Mouse (Mus musculus) embryonic facial prominence, embryonic 13.5 days (tissue): Measurements from ENCODE around the gene Adora2a. TPM values are rescaled to one million over a fixed set of nuclear protein-coding genes. Genes with fewer than 3 reads are reported as not detected.
"Not testable (repeated sequence)": the region's sequence is repeated elsewhere in the genome, so short reads cannot be mapped to it uniquely, and the experiment has no call there.

Experiments
- ATAC-seq: fragments of 200-750 bp; cut with Nextera tagmentation; 2 replicates; pipeline ENCODE4 v1.8.0; 2017; ENCODE audit warnings: low read depth; ENCODE audit not compliant: insufficient number of reproducible peaks, insufficient read depth, low FRiP score, low TSS enrichment
- H3K27ac ChIP-seq: fragments of 300-500 bp; sonication (generic); 2 replicates; pipeline ENCODE4 v1.5.1; 2015; ENCODE audit warnings: moderate library complexity, mild to moderate bottlenecking, inconsistent platforms
- H3K27me3 ChIP-seq: fragments of 300-500 bp; sonication (generic); 2 replicates; pipeline ENCODE4 v1.6.1; 2015; ENCODE audit warnings: mild to moderate bottlenecking, inconsistent platforms
- H3K36me3 ChIP-seq: fragments of 300-500 bp; sonication (generic); 2 replicates; pipeline ENCODE4 v1.6.1; 2015; ENCODE audit warnings: mild to moderate bottlenecking, inconsistent platforms
- H3K4me1 ChIP-seq: fragments of 300-500 bp; sonication (generic); 2 replicates; pipeline ENCODE4 v1.6.1; 2015; ENCODE audit warnings: inconsistent platforms
- H3K4me2 ChIP-seq: fragments of 300-500 bp; sonication (generic); 2 replicates; pipeline ENCODE4 v1.6.1; 2015; ENCODE audit warnings: moderate library complexity, mild to moderate bottlenecking, inconsistent platforms
- H3K4me3 ChIP-seq: fragments of 300-500 bp; sonication (generic); 2 replicates; pipeline ENCODE4 v1.5.1; 2015; ENCODE audit warnings: mild to moderate bottlenecking, inconsistent platforms
- H3K9ac ChIP-seq: fragments of 300-500 bp; sonication (generic); 2 replicates; pipeline ENCODE4 v1.6.1; 2015; ENCODE audit warnings: mild to moderate bottlenecking, inconsistent platforms
- H3K9me3 ChIP-seq: fragments of 300-500 bp; sonication (generic); 2 replicates; pipeline ENCODE4 v1.6.1; 2016; ENCODE audit warnings: inconsistent platforms
- WGBS: fragments of 180-500 bp; shearing (Covaris S2); methylation state at CpG from one replicate; pipeline ENCODE4 v1.1.7; 2015; ENCODE audit warnings: mixed read lengths; 5-methylcytosine and 5-hydroxymethylcytosine counted together
- polyA plus RNA-seq: library from polyadenylated mRNA; unstranded; fragments of >200 nt; fragmentation: Nextera tagmentation; extraction: Ambion mirVana; gene quantifications from 2 replicates; pipeline ENCODE4 v1.2.1, GENCODE M21; 2015

The Adora2a gene
- polyA plus RNA-seq, 1 experiment from 2014 or later = 2.4 TPM

- 87% methylated on average over 5 of the region's 5 CpGs for WGBS
These were observed 33.9 kb downstream of the Adora2a start for GRCm38 (mm10) chr10:75350564-75350963.

GRCm38 (mm10) chr10:75352541-75352940 is 35.9 kb downstream of the Adora2a start:
- WGBS = 93% methylated on average over 12 of the region's 12 CpGs
- H3K9ac ChIP-seq = no peak overlapping the region
- H3K4me1 ChIP-seq = no peaks in the 10 kb centered on the region

More at GRCm38 (mm10) chr10:75350564-75350963, 33.9 kb downstream of the Adora2a start:
- Histone ChIP-seq H3K4me2 (no peak overlapping the region), H3K27ac (no peak overlapping the region), H3K36me3 (no peaks in the 10 kb centered on the region), H3K9me3 (0 out of 2 replicates have a peak, but pooled peaks cover 3% of the 10 kb centered on the region), H3K4me3 (no peak overlapping the region), H3K4me1 (no peaks in the 10 kb centered on the region), H3K27me3 (no peaks in the 10 kb centered on the region), H3K9ac (no peak overlapping the region)
- ATAC-seq = no peak

GRCm38 (mm10) chr10:75353838-75354241 is 37.2 kb downstream of the Adora2a start:
- H3K4me1 ChIP-seq, H3K9ac ChIP-seq, H3K27ac ChIP-seq, H3K9me3 ChIP-seq, ATAC-seq, H3K27me3 ChIP-seq, H3K36me3 ChIP-seq, H3K4me3 ChIP-seq, H3K4me2 ChIP-seq: not testable (repeated sequence)
- WGBS = 69% methylated on average over 9 of the region's 9 CpGs

More at GRCm38 (mm10) chr10:75352541-75352940, 35.9 kb downstream of the Adora2a start:
- H3K4me3 ChIP-seq = no peak overlapping the region
- H3K27me3 ChIP-seq = no peaks in the 10 kb centered on the region
- no peak overlapping the region for H3K4me2 ChIP-seq
- no peak overlapping the region for H3K27ac ChIP-seq
- no peaks in the 10 kb centered on the region for H3K36me3 ChIP-seq
- H3K9me3 ChIP-seq = no peaks in the 10 kb centered on the region
- no peak for ATAC-seq

- H3K4me3 ChIP-seq = no peak overlapping the region
- H3K27me3 ChIP-seq = no peaks in the 10 kb centered on the region
- 55% methylated on average over 4 of the region's 4 CpGs for WGBS
- no peaks in the 10 kb centered on the region for H3K4me1 ChIP-seq
- ATAC-seq = no peak
- H3K4me2 ChIP-seq = no peak overlapping the region
- H3K36me3 ChIP-seq = no peaks in the 10 kb centered on the region
- H3K9ac ChIP-seq = no peak overlapping the region
- no peak overlapping the region for H3K27ac ChIP-seq
- no peaks in the 10 kb centered on the region for H3K9me3 ChIP-seq
These were observed 38.7 kb downstream of the Adora2a start for GRCm38 (mm10) chr10:75355341-75355740.

- not testable (repeated sequence) for H3K4me3 ChIP-seq, H3K4me1 ChIP-seq, H3K9ac ChIP-seq, H3K4me2 ChIP-seq, H3K27ac ChIP-seq, H3K9me3 ChIP-seq, H3K36me3 ChIP-seq, H3K27me3 ChIP-seq, ATAC-seq
- 36% methylated on average over 1 of the region's 1 CpGs for WGBS
These were observed 47.6 kb downstream of the Adora2a start for GRCm38 (mm10) chr10:75364214-75364690.

- Histone ChIP-seq H3K9ac (no peak overlapping the region), H3K27me3 (no peaks in the 10 kb centered on the region), H3K4me2 (no peak overlapping the region), H3K4me1 (no peaks in the 10 kb centered on the region), H3K9me3 (no peaks in the 10 kb centered on the region), H3K4me3 (no peak overlapping the region), H3K36me3 (no peaks in the 10 kb centered on the region), H3K27ac (no peak overlapping the region)
- 74% methylated on average over 9 of the region's 9 CpGs for WGBS
- no peak for ATAC-seq
These were observed 48.1 kb downstream of the Adora2a start for GRCm38 (mm10) chr10:75364796-75365195.

GRCm38 (mm10) chr10:75365231-75365633 is 48.6 kb downstream of the Adora2a start:
- H3K27ac ChIP-seq = no peak overlapping the region
- no peaks in the 10 kb centered on the region for H3K4me1 ChIP-seq
- H3K36me3 ChIP-seq = no peaks in the 10 kb centered on the region
- no peak overlapping the region for H3K9ac ChIP-seq
- H3K27me3 ChIP-seq = no peaks in the 10 kb centered on the region
- H3K9me3 ChIP-seq = no peaks in the 10 kb centered on the region
- WGBS = 37% methylated on average over 6 of the region's 6 CpGs
- ATAC-seq = no peak
- peak overlapping the region; percentile 35 for H3K4me2 ChIP-seq
- H3K4me3 ChIP-seq = peak overlapping the region; percentile 22; the same call in 1 of the 2 replicates

- H3K27ac ChIP-seq, H3K4me3 ChIP-seq, ATAC-seq, H3K4me2 ChIP-seq, H3K36me3 ChIP-seq, H3K9me3 ChIP-seq, H3K27me3 ChIP-seq, H3K9ac ChIP-seq, H3K4me1 ChIP-seq: not testable (repeated sequence)
- WGBS = 79% methylated on average over 13 of the region's 19 CpGs
These were observed 57.1 kb downstream of the Adora2a start for GRCm38 (mm10) chr10:75373655-75374351.

GRCm38 (mm10) chr10:75378688-75379087 is 62.0 kb downstream of the Adora2a start:
- no peaks in the 10 kb centered on the region for H3K4me1 ChIP-seq
- 77% methylated on average over 10 of the region's 10 CpGs for WGBS
- H3K9me3 ChIP-seq = no peaks in the 10 kb centered on the region
- no peak overlapping the region for H3K9ac ChIP-seq
- H3K27ac ChIP-seq = no peak overlapping the region
- no peak overlapping the region for H3K4me2 ChIP-seq
- no peaks in the 10 kb centered on the region for H3K27me3 ChIP-seq
- ATAC-seq = no peak
- no peak overlapping the region for H3K4me3 ChIP-seq
- H3K36me3 ChIP-seq = no peaks in the 10 kb centered on the region

Other genes with a start within 250 kb of the Adora2a start
- 37.3 and 41.1 TPM in 2 replicates for gene Specc1l, start 104.8 kb upstream of the Adora2a start, polyA plus RNA-seq
- 1.0 and 2.2 TPM in 2 replicates for gene Upb1, start 84.2 kb downstream of the Adora2a start, polyA plus RNA-seq
- gene Snrpd3, start 200.7 kb downstream of the Adora2a start, polyA plus RNA-seq = 194 and 214 TPM in 2 replicates
- gene Gucd1, start 201.1 kb downstream of the Adora2a start, polyA plus RNA-seq = 27.0 and 27.3 TPM in 2 replicates
- gene Lrrc75b, start 243.5 kb downstream of the Adora2a start, polyA plus RNA-seq = 3.9 and 6.6 TPM in 2 replicates
- gene Ggt1, start 244.7 kb downstream of the Adora2a start, polyA plus RNA-seq = 0.25 and 2.4 TPM in 2 replicates